Mouse (Mus musculus) brain, adult 10 weeks (tissue): ENCODE data around the gene Capn7. TPM values are rescaled to one million over a fixed set of nuclear protein-coding genes. Genes with fewer than 3 reads are reported as not detected.

Experiments used
- polyA plus RNA-seq: library from polyadenylated mRNA; stranded (reverse); fragments of 350-450 nt; fragmentation: Illumina TruSeq; extraction: RNeasy Lipid Tissue Mini Kit (QIAGEN cat#74804); gene quantifications from one replicate; pipeline ENCODE4 v1.2.3, GENCODE M21; 2015; ENCODE audit warnings: low read depth, low replicate concordance

Gene Capn7
- polyA plus RNA-seq, result 29.4 TPM

GRCm38 (mm10) chr14:31336369-31337155 lies at the start of gene Capn7:
Capn7 (plus strand) TSS chr14:31336638.

GRCm38 (mm10) chr14:31323849-31324792 lies 12.3 kb upstream of the Capn7 start, which contains the start of gene Dnah1:
Dnah1 (minus strand) TSS chr14:31323896.

Other genes starting within 250 kb of the Capn7 start
- 28.6 TPM for gene Smim4, start 207.7 kb upstream of the Capn7 start, polyA plus RNA-seq
- 6.0 TPM for gene Nt5dc2, start 205.6 kb upstream of the Capn7 start, polyA plus RNA-seq
- gene Stab1, start 168.0 kb upstream of the Capn7 start, polyA plus RNA-seq, result 8.6 TPM
- 27.1 TPM for gene Tnnc1, start 128.3 kb upstream of the Capn7 start, polyA plus RNA-seq
- gene Nisch, start 119.7 kb upstream of the Capn7 start, polyA plus RNA-seq, result 224 TPM
- gene Sema3g, start 118.8 kb upstream of the Capn7 start, polyA plus RNA-seq, result 4.0 TPM
- 5.4 TPM for gene Phf7, start 85.3 kb upstream of the Capn7 start, polyA plus RNA-seq
- gene Bap1, start 85.2 kb upstream of the Capn7 start, polyA plus RNA-seq, result 108 TPM
- 4.0 TPM for gene Dnah1, start 12.7 kb upstream of the Capn7 start, polyA plus RNA-seq
- 42.6 TPM for gene Sh3bp5, start 99.4 kb downstream of the Capn7 start, polyA plus RNA-seq
- 13.4 TPM for gene Eaf1, start 157.8 kb downstream of the Capn7 start, polyA plus RNA-seq
- gene Mettl6, start 158.4 kb downstream of the Capn7 start, polyA plus RNA-seq, result 26.8 TPM